Mouse (Mus musculus): ENCODE data around the gene Acd.

DNA sequence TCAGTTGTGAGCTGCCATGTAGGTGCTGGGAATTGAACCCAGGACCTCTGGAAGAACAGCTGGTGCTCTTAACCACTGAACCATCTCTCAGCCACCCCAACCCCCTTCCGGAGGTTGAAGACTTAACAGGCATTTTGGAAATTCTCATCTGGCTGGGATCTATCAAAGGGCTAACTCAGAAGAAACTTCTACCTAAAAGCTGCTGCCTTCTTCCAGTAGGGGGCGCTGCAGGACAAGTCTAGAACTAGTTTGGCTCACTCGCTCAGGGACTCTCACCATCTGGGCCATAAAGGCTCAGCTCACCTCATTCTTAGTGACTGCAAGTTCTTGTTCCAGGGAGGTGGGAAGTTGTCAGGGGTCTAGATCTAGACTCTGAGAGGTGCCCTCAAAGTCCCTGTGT lies 13.2 kb upstream of the Acd start:
- TF ChIP-seq CTCF (IDR thresholded peaks at IDR 0.05; ENCODE audit: low read depth) (peak; percentile 95), EP300 (IDR thresholded peaks at IDR 0.05; ENCODE audit: low read depth) (peak; percentile 19; the same call in 1 of the 2 replicates)

All from liver, postnatal 0 days (tissue).